Mouse (Mus musculus): ENCODE measurements around the gene 2410131K14Rik. TPM values are rescaled to one million over a fixed set of nuclear protein-coding genes. Genes with fewer than 3 reads are reported as not detected.

The 2410131K14Rik gene
- polyA plus RNA-seq (2015; fragmentation: Nextera tagmentation; extraction: Ambion mirVana), result 14.7 and 16.8 TPM in 2 replicates

DNA sequence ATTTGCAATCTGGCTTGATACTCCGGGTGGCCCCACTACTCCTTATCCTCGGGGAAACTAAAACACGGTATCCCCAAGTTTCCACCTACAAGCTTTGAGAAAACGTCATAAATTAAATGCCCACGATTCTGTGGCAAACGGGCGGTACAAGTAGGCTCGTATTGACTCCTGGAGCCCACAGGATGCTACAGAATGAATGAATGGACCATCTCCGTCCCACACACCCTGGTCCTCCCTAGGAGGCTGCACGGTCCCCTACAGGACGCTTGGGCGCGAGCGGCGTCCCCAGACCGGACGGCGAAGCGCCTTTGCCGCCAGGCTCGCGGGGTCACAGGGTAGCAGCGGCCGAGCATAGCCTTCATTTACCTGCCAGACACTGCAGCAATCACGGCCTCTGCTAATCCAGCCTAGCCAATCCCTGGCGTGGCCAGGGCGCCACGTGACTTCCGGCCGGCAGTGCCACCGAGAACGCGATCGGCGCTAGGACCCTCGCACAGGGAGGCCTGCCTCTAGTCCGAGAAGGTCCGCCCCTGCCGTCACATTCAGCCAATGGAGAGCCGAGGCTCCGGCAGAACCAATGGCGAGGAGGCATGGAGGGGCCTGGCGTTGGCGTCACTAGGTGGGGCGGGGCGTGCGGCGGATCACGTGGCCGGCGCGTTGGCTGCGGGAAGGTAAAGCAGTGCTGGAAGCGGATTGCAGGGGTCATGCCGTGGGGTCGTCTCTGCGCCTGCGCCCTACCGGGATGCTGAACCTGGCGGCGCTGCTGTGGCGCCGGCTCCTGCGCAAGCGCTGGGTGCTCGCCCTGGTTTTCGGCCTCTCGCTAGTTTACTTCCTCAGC lies at the start of gene 2410131K14Rik, which contains the start of gene Rnft2:
TSS of gene 2410131K14Rik (plus strand) at position 622 of the 838 bp plus-strand sequence.
TSS of gene Rnft2 (minus strand) at position 511 of the 838 bp plus-strand sequence.
- under 1% methylated on average over 66 of the region's 68 CpGs for WGBS
- H3K9me3 ChIP-seq (replicated peaks), result no peaks in the 10 kb centered on the region
- H3K36me3 ChIP-seq, result peaks cover 31% of the 10 kb centered on the region
- peak within 1 kb of the TSS; percentile 91 for H3K9ac ChIP-seq (replicated peaks)
- no peaks in the 10 kb centered on the region for H3K27me3 ChIP-seq (replicated peaks)
- H3K4me1 ChIP-seq, result peaks cover 41% of the 10 kb centered on the region
- peak within 1 kb of the TSS; percentile 87 for H3K27ac ChIP-seq (replicated peaks)
- ATAC-seq (ENCODE audit: low FRiP score), result peak; percentile 99
- peak within 1 kb of the TSS; percentile 73 for H3K4me2 ChIP-seq
- H3K4me3 ChIP-seq (replicated peaks), result peak within 1 kb of the TSS; percentile 73

DNA sequence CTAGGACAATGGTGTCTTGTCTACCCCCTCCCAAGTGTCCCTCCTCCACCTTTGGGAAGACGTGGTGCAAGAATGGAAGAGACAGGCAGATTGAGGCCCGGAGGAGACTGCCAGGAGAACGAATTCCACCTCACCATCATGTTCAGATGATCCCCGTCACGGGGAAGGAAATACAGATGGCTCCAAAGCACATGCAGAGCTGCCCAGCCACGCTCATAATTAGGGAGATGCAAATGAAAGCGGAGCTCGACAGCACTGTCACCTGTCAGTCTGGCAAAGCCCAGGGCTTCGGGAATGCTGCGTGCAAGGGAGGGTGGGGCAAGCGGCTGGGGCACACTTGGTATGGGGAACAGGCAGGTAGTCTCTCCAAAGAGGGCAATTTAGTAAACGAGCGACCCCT lies 47.6 kb upstream of the 2410131K14Rik start:
- ATAC-seq (ENCODE audit: low FRiP score), result no peak
- H3K4me1 ChIP-seq, result peaks cover 7% of the 10 kb centered on the region; the same call in 1 of the 2 replicates
- H3K4me2 ChIP-seq, result no peak overlapping the region
- H3K36me3 ChIP-seq, result peaks cover 24% of the 10 kb centered on the region
- no peak overlapping the region for H3K4me3 ChIP-seq (replicated peaks)
- 0 out of 2 replicates have a peak, but pooled peaks cover 3% of the 10 kb centered on the region for H3K27me3 ChIP-seq (replicated peaks)
- no peak overlapping the region for H3K27ac ChIP-seq (replicated peaks)
- no peak overlapping the region for H3K9ac ChIP-seq (replicated peaks)
- 72% methylated on average over 13 of the region's 13 CpGs for WGBS
- no peaks in the 10 kb centered on the region for H3K9me3 ChIP-seq (replicated peaks)

DNA sequence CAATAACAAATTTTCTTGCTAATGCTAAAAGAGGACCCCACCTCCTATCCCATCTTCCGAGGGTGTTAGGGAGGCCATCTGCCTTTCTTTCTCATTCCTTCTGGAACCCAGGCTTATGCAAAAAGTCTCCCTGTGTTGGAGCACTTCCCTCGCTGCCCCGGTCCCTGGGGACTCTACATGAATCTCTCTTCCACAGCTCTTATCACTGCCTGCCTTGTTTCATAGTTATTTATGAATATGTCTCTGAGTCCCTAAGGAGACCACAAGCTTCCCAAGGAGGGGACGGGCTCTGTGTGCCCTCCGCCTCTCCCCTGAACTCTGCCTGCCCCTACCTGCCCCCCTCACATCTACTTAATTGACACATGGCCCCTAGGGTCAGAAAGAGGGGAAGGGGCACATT lies 45.4 kb upstream of the 2410131K14Rik start:
- ATAC-seq (ENCODE audit: low FRiP score), result no peak
- no peak overlapping the region for H3K4me2 ChIP-seq
- no peak overlapping the region for H3K27ac ChIP-seq (replicated peaks)
- no peak overlapping the region for H3K4me3 ChIP-seq (replicated peaks)
- no peaks in the 10 kb centered on the region for H3K27me3 ChIP-seq (replicated peaks)
- H3K9me3 ChIP-seq (replicated peaks), result no peaks in the 10 kb centered on the region
- peaks cover 26% of the 10 kb centered on the region for H3K36me3 ChIP-seq
- no peak overlapping the region for H3K9ac ChIP-seq (replicated peaks)
- WGBS, result 57% methylated on average over 5 of the region's 5 CpGs
- no peaks in the 10 kb centered on the region for H3K4me1 ChIP-seq

DNA sequence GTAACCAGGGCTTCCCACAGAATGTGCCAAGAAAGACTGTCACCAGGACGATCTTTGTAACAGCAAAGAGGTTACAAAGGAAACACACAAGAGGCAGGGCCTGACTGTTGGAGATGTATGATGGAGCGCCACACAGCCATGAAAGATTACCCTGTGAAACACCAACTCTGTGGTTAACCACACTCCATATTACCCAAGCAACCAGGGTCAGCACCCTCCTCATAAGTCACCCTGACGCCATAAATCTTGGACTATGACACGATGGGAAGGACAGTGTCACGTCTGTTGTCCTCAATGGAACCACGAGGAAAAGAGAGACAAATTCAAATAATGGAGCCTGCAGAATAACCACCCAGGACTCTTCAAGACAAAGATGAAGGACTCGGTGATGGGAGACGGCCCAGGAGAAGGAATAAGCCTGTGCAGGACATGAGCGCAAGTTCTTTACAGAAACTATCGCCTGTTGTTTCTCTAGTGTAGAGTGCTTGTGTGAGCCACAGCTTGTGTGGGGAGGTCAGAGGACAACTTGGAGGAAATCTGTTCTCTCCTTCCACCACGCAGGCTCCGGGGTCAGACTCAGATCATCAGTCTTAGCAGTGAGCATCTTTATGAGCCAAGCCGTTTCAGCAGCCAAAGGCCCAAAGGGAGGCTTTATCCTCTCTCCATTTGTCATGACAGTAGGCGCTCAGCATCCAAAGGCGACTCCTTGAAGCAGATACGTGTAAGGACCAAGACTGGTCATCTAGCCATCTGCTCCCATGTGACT lies 40.2 kb upstream of the 2410131K14Rik start:
- ATAC-seq (ENCODE audit: low FRiP score), result no peak
- WGBS, result 37% methylated on average over 16 of the region's 16 CpGs
- Histone ChIP-seq H3K4me2 (no peak overlapping the region), H3K4me3 (replicated peaks) (no peak overlapping the region), H3K9me3 (replicated peaks) (no peaks in the 10 kb centered on the region), H3K27ac (replicated peaks) (no peak overlapping the region), H3K4me1 (peaks cover 15% of the 10 kb centered on the region), H3K9ac (replicated peaks) (no peak overlapping the region), H3K36me3 (peaks cover 30% of the 10 kb centered on the region), H3K27me3 (replicated peaks) (no peaks in the 10 kb centered on the region)

DNA sequence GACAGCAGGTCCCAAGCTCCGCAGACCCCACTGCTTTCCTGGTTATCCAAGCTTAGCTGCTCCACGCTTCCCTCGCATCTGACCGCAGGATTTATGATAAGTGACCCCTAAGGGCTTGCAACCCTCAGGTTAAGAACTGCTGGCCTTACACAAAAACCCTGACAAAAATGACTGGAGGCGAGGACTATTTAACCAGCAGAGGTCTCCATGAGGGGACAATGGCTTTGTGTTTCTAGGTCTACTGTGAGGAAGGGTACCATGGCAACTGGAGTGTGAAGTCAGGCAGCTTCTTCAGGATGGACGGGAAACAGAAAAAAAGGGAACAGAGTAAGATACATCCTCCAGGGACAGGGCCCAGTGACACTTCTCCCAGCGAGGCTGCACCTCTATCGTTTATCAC lies 39.2 kb upstream of the 2410131K14Rik start:
- H3K36me3 ChIP-seq, result peaks cover 26% of the 10 kb centered on the region
- no peaks in the 10 kb centered on the region for H3K9me3 ChIP-seq (replicated peaks)
- H3K27me3 ChIP-seq (replicated peaks), result no peaks in the 10 kb centered on the region
- H3K9ac ChIP-seq (replicated peaks), result no peak overlapping the region
- H3K4me1 ChIP-seq, result peaks cover 15% of the 10 kb centered on the region
- H3K4me3 ChIP-seq (replicated peaks), result no peak overlapping the region
- no peak for ATAC-seq (ENCODE audit: low FRiP score)
- no peak overlapping the region for H3K27ac ChIP-seq (replicated peaks)
- H3K4me2 ChIP-seq, result no peak overlapping the region
- WGBS, result 24% methylated on average over 8 of the region's 8 CpGs

DNA sequence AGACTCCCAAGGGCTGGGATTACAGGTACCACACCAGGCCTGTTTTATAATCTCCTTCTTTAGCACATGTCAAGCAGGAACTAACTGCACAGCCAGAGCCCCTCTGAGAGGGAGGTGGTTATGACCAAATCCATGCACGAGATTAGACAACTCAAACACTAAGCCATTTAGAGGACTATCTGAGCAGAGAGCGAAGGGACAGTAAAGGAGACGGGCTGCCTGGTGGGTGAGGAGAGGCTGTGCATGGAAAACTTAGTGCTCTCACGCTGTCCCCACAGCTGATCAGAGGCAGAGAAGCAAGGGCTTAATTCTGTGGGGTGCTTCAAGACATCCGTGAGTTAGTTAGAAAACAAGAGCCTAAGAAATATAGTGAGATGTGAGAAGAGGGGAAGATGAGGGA lies 31.0 kb upstream of the 2410131K14Rik start:
- Histone ChIP-seq H3K4me1 (peaks cover 27% of the 10 kb centered on the region), H3K4me2 (peak overlapping the region; percentile 70), H3K9ac (replicated peaks) (peak overlapping the region; percentile 44), H3K27ac (replicated peaks) (peak overlapping the region; percentile 70; the same call in 1 of the 2 replicates), H3K9me3 (replicated peaks) (no peaks in the 10 kb centered on the region), H3K4me3 (replicated peaks) (peak overlapping the region; percentile 32), H3K27me3 (replicated peaks) (no peaks in the 10 kb centered on the region), H3K36me3 (peaks cover 16% of the 10 kb centered on the region; the same call in 1 of the 2 replicates)
- ATAC-seq (ENCODE audit: low FRiP score), result peak; percentile 31; the same call in 1 of the 2 replicates
- WGBS, result 15% methylated on average over 5 of the region's 5 CpGs

DNA sequence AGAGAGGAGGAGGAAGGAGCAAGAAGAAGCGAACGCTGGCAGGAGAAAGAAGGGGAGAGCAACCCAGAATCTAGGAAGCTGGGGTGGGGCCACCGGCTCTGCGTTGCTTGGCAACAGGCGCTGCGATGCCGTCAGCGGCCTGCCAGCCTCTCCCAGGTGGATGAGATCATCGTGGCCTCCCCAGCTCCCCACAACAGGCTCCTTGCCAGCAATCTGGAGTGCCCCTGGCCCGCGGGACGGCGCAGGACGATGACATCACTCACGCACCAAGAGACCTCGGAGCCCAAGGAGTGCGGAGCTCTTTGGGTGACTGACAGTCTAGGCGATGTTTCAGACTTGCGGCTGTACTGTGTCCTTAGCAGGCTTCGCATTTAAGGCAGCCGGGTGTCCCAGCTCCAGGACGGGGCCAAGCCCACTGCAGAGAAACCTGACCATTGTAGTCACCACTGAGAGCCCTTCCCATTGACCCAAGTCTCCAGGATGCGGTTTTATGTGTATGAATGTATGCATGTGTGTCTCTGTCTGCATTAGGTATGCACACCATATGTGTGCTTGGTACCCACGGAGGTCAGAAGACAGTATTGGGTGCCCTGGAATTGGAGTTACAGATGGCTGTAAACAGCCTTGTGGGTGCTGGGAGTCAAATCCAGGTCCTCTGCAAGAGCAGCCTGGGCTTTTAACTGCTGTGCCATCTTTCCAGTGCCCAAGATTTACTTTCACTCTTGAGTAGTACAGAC lies 30.4 kb upstream of the 2410131K14Rik start:
- Histone ChIP-seq H3K4me3 (replicated peaks) (peak overlapping the region; percentile 32), H3K4me2 (peak overlapping the region; percentile 70), H3K27ac (replicated peaks) (peak overlapping the region; percentile 70), H3K9me3 (replicated peaks) (no peaks in the 10 kb centered on the region), H3K27me3 (replicated peaks) (no peaks in the 10 kb centered on the region), H3K4me1 (peaks cover 27% of the 10 kb centered on the region), H3K9ac (replicated peaks) (peak overlapping the region; percentile 44), H3K36me3 (peaks cover 22% of the 10 kb centered on the region; the same call in 1 of the 2 replicates)
- 5% methylated on average over 24 of the region's 24 CpGs for WGBS
- ATAC-seq (ENCODE audit: low FRiP score), result peak; percentile 76

DNA sequence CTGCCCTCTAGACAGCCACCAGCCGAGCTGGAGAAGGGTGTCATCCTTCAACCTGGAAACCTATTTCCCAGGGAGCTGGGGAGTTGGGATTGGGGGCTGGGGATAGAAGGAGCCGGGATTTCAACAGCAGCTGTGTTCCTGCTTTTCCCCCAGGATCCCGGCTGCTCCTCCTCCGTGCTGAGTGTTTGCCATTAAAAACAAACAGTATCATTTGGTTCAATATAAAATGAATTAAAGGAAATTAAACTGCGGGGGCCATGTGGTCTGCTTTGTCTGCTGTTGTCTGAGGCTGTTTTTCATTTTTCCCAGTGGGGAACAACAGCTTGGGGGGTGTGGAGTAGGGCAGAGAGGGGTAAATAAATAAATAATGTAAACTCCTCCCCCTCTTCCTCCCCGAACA lies 27.6 kb upstream of the 2410131K14Rik start:
- Histone ChIP-seq H3K36me3 (peaks cover 37% of the 10 kb centered on the region), H3K9me3 (replicated peaks) (no peaks in the 10 kb centered on the region), H3K4me2 (no peak overlapping the region), H3K27ac (replicated peaks) (peak overlapping the region; percentile 58), H3K27me3 (replicated peaks) (no peaks in the 10 kb centered on the region), H3K9ac (replicated peaks) (no peak overlapping the region), H3K4me1 (peaks cover 27% of the 10 kb centered on the region), H3K4me3 (replicated peaks) (no peak overlapping the region)
- ATAC-seq (ENCODE audit: low FRiP score), result peak; percentile 19; the same call in 1 of the 2 replicates
- 38% methylated on average over 6 of the region's 6 CpGs for WGBS

DNA sequence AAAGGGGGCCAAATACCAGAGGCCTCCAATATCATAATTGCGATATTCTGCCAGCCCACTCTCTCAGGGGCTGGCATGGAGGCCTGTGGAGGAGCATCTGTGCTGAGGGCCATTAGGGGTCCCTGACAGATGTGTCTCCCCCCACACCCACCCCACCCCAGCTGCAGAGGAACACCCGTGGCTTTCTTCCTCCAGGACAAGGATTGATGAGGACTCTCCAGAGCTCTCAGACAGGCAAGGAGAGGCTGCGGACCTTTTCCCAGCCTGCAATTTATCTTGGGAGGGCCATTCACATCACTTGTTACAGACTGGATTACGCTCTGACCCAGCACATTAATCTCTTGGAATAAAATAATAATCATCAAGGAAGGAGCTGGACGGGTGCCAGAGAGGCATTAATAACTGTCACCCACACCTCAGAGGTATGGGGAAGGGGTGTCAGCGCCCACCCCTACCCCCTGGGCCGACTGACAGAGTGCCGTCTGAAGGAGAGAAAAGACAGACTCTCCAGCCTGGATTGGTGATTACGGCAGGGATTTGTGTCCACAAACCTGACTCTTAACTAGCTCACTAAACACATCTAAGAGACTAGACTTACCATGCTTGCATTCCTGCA lies 21.8 kb upstream of the 2410131K14Rik start:
- peaks cover 60% of the 10 kb centered on the region for H3K36me3 ChIP-seq
- 0 out of 2 replicates have a peak, but pooled peaks cover 9% of the 10 kb centered on the region for H3K4me1 ChIP-seq
- no peak overlapping the region for H3K4me2 ChIP-seq
- no peaks in the 10 kb centered on the region for H3K9me3 ChIP-seq (replicated peaks)
- H3K9ac ChIP-seq (replicated peaks), result no peak overlapping the region
- H3K27ac ChIP-seq (replicated peaks), result no peak overlapping the region
- no peaks in the 10 kb centered on the region for H3K27me3 ChIP-seq (replicated peaks)
- H3K4me3 ChIP-seq (replicated peaks), result no peak overlapping the region
- ATAC-seq (ENCODE audit: low FRiP score), result 0 out of 2 replicates have a peak, but pooled peaks have one; percentile 14
- 38% methylated on average over 9 of the region's 9 CpGs for WGBS

DNA sequence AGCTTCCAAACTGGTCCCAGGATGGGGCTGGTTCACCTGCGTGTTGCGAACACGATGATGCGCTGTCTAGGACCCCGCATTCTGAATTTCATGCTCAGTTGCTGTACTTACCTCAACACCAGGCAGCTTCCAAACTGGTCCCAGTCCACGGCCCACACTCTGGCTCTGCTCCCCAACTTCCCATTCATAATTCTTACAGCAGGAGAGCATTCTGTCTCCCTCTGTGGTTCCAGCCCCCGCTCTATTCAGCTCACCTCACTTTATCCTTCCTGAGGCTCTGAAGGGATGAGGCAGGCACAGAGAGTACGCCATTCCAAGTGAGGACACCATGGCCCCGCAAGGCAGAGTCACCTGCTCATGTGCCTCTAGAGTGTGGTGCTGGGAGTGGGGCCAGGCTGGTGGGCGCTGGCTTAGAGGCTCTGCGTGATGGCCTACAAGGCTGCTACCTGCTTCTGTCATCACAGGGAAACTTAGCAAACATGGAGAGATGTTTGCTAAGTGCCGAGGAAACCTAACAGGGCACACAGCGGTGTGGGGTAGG lies 14.9 kb upstream of the 2410131K14Rik start:
- no peaks in the 10 kb centered on the region for H3K4me1 ChIP-seq
- no peak overlapping the region for H3K27ac ChIP-seq (replicated peaks)
- H3K4me3 ChIP-seq (replicated peaks), result no peak overlapping the region
- no peak overlapping the region for H3K9ac ChIP-seq (replicated peaks)
- no peaks in the 10 kb centered on the region for H3K9me3 ChIP-seq (replicated peaks)
- WGBS, result 92% methylated on average over 13 of the region's 13 CpGs
- peaks cover 84% of the 10 kb centered on the region for H3K36me3 ChIP-seq
- no peaks in the 10 kb centered on the region for H3K27me3 ChIP-seq (replicated peaks)
- H3K4me2 ChIP-seq, result no peak overlapping the region
- ATAC-seq (ENCODE audit: low FRiP score), result no peak

Measured in neural tube, embryonic 15.5 days (tissue).